Mouse (Mus musculus): ENCODE results near the gene Gm20458. TPM values are rescaled to one million over a fixed set of nuclear protein-coding genes. Genes with fewer than 3 reads are reported as not detected.

Gm20458 gene
- polyA plus RNA-seq, 1 experiment from 2014 or later = 8.3 TPM

GRCm38 (mm10) chr2:164487115-164487527, 26.4 kb downstream of the Gm20458 start:
- WGBS = 14% methylated on average over 11 of the region's 11 CpGs
- peaks cover 42% of the 10 kb centered on the region for H3K27me3 ChIP-seq
- peaks cover 8% of the 10 kb centered on the region; the same call in 1 of the 2 replicates for H3K36me3 ChIP-seq
- peak overlapping the region; percentile 99 for H3K4me2 ChIP-seq
- no peak overlapping the region for H3K27ac ChIP-seq
- peak overlapping the region; percentile 72 for H3K9ac ChIP-seq
- H3K4me1 ChIP-seq = peaks cover 15% of the 10 kb centered on the region
- no peaks in the 10 kb centered on the region for H3K9me3 ChIP-seq
- H3K4me3 ChIP-seq = peak overlapping the region; percentile 68
- no peak for ATAC-seq (ENCODE audit: insufficient number of reproducible peaks, insufficient read depth, low FRiP score, low TSS enrichment, low read depth)

- peaks cover 42% of the 10 kb centered on the region for H3K27me3 ChIP-seq
- 61% methylated on average over 9 of the region's 9 CpGs for WGBS
These were observed 27.0 kb downstream of the Gm20458 start for GRCm38 (mm10) chr2:164487812-164488211.

GRCm38 (mm10) chr2:164494126-164494525, 33.4 kb downstream of the Gm20458 start:
- Histone ChIP-seq H3K4me2 (no peak overlapping the region), H3K9ac (no peak overlapping the region), H3K4me3 (no peak overlapping the region), H3K27ac (no peak overlapping the region), H3K36me3 (peaks cover 8% of the 10 kb centered on the region; the same call in 1 of the 2 replicates), H3K9me3 (no peaks in the 10 kb centered on the region), H3K4me1 (peaks cover 11% of the 10 kb centered on the region), H3K27me3 (no peaks in the 10 kb centered on the region)
- no peak for ATAC-seq (ENCODE audit: insufficient number of reproducible peaks, insufficient read depth, low FRiP score, low TSS enrichment, low read depth)
- WGBS = 52% methylated on average over 2 of the region's 2 CpGs

More at GRCm38 (mm10) chr2:164487812-164488211, 27.0 kb downstream of the Gm20458 start:
- no peaks in the 10 kb centered on the region for H3K9me3 ChIP-seq
- H3K36me3 ChIP-seq = peaks cover 8% of the 10 kb centered on the region; the same call in 1 of the 2 replicates
- no peak overlapping the region for H3K27ac ChIP-seq
- H3K4me2 ChIP-seq = no peak overlapping the region
- peaks cover 15% of the 10 kb centered on the region for H3K4me1 ChIP-seq
- ATAC-seq (ENCODE audit: insufficient number of reproducible peaks, insufficient read depth, low FRiP score, low TSS enrichment, low read depth) = no peak
- H3K9ac ChIP-seq = no peak overlapping the region
- no peak overlapping the region for H3K4me3 ChIP-seq

- no peaks in the 10 kb centered on the region for H3K9me3 ChIP-seq
- WGBS = 54% methylated on average over 1 of the region's 1 CpGs
- ATAC-seq (ENCODE audit: insufficient number of reproducible peaks, insufficient read depth, low FRiP score, low TSS enrichment, low read depth) = no peak
These were observed 35.6 kb downstream of the Gm20458 start for GRCm38 (mm10) chr2:164496331-164496730.

GRCm38 (mm10) chr2:164496847-164497690, 36.3 kb downstream of the Gm20458 start, which contains the start of gene Pigt:
TSS of gene Pigt (plus strand) at chr2:164497520.
- H3K9me3 ChIP-seq = no peaks in the 10 kb centered on the region
- H3K27me3 ChIP-seq = no peaks in the 10 kb centered on the region
- peak within 1 kb of the TSS; percentile 76 for H3K9ac ChIP-seq
- H3K4me2 ChIP-seq = peak within 1 kb of the TSS; percentile 87
- peaks cover 25% of the 10 kb centered on the region for H3K36me3 ChIP-seq
- ATAC-seq (ENCODE audit: insufficient number of reproducible peaks, insufficient read depth, low FRiP score, low TSS enrichment, low read depth) = peak; percentile 80; the same call in 1 of the 2 replicates
- H3K4me3 ChIP-seq = peak within 1 kb of the TSS; percentile 78
- 4% methylated on average over 43 of the region's 43 CpGs for WGBS
- 0 out of 2 replicates have a peak within 1 kb of the TSS, but pooled peaks have one; percentile 29 for H3K27ac ChIP-seq
- peaks cover 11% of the 10 kb centered on the region for H3K4me1 ChIP-seq

More at GRCm38 (mm10) chr2:164496331-164496730, 35.6 kb downstream of the Gm20458 start:
- H3K36me3 ChIP-seq = peaks cover 18% of the 10 kb centered on the region
- peaks cover 11% of the 10 kb centered on the region for H3K4me1 ChIP-seq
- H3K27me3 ChIP-seq = no peaks in the 10 kb centered on the region
- no peak overlapping the region for H3K4me3 ChIP-seq
- H3K27ac ChIP-seq = no peak overlapping the region
- H3K9ac ChIP-seq = no peak overlapping the region
- H3K4me2 ChIP-seq = peak overlapping the region; percentile 87

GRCm38 (mm10) chr2:164497691-164498268, 37.0 kb downstream of the Gm20458 start:
- Histone ChIP-seq H3K9me3 (no peaks in the 10 kb centered on the region), H3K27me3 (no peaks in the 10 kb centered on the region), H3K4me1 (peaks cover 11% of the 10 kb centered on the region), H3K27ac (no peak overlapping the region), H3K4me3 (peak overlapping the region; percentile 78), H3K9ac (peak overlapping the region; percentile 76), H3K4me2 (peak overlapping the region; percentile 87), H3K36me3 (peaks cover 32% of the 10 kb centered on the region)
- ATAC-seq (ENCODE audit: insufficient number of reproducible peaks, insufficient read depth, low FRiP score, low TSS enrichment, low read depth) = no peak
- WGBS = 6% methylated on average over 21 of the region's 21 CpGs

- no peaks in the 10 kb centered on the region for H3K27me3 ChIP-seq
- no peak overlapping the region for H3K27ac ChIP-seq
- H3K4me2 ChIP-seq = no peak overlapping the region
- 0 out of 2 replicates have a peak, but pooled peaks cover 6% of the 10 kb centered on the region for H3K9me3 ChIP-seq
- H3K9ac ChIP-seq = no peak overlapping the region
- no peak for ATAC-seq (ENCODE audit: insufficient number of reproducible peaks, insufficient read depth, low FRiP score, low TSS enrichment, low read depth)
- 73% methylated on average over 5 of the region's 5 CpGs for WGBS
- no peak overlapping the region for H3K4me3 ChIP-seq
- H3K4me1 ChIP-seq = peaks cover 11% of the 10 kb centered on the region
- peaks cover 47% of the 10 kb centered on the region for H3K36me3 ChIP-seq
These were observed 38.5 kb downstream of the Gm20458 start for GRCm38 (mm10) chr2:164499317-164499716.

- H3K36me3 ChIP-seq = peaks cover 57% of the 10 kb centered on the region
- no peaks in the 10 kb centered on the region for H3K27me3 ChIP-seq
- H3K4me2 ChIP-seq = no peak overlapping the region
- H3K4me3 ChIP-seq = no peak overlapping the region
- H3K27ac ChIP-seq = no peak overlapping the region
- ATAC-seq (ENCODE audit: insufficient number of reproducible peaks, insufficient read depth, low FRiP score, low TSS enrichment, low read depth) = no peak
- 93% methylated on average over 7 of the region's 7 CpGs for WGBS
- no peak overlapping the region for H3K9ac ChIP-seq
- H3K9me3 ChIP-seq = peaks cover 12% of the 10 kb centered on the region
- H3K4me1 ChIP-seq = peaks cover 11% of the 10 kb centered on the region
These were observed 39.7 kb downstream of the Gm20458 start for GRCm38 (mm10) chr2:164500511-164500910.

GRCm38 (mm10) chr2:164504919-164505318, 44.2 kb downstream of the Gm20458 start:
- ATAC-seq (ENCODE audit: insufficient number of reproducible peaks, insufficient read depth, low FRiP score, low TSS enrichment, low read depth) = no peak
- Histone ChIP-seq H3K4me1 (no peaks in the 10 kb centered on the region), H3K27me3 (no peaks in the 10 kb centered on the region), H3K4me3 (no peak overlapping the region), H3K9me3 (peaks cover 12% of the 10 kb centered on the region), H3K4me2 (no peak overlapping the region), H3K9ac (no peak overlapping the region), H3K36me3 (peaks cover 79% of the 10 kb centered on the region), H3K27ac (no peak overlapping the region)
- WGBS = 94% methylated on average over 3 of the region's 3 CpGs

- WGBS = 96% methylated on average over 4 of the region's 4 CpGs
These were observed 45.0 kb downstream of the Gm20458 start for GRCm38 (mm10) chr2:164505619-164506347.

GRCm38 (mm10) chr2:164507811-164508210, 47.0 kb downstream of the Gm20458 start:
- H3K27ac ChIP-seq = no peak overlapping the region
- H3K27me3 ChIP-seq = no peaks in the 10 kb centered on the region
- peaks cover 50% of the 10 kb centered on the region for H3K36me3 ChIP-seq
- H3K9me3 ChIP-seq = peaks cover 12% of the 10 kb centered on the region
- H3K4me2 ChIP-seq = no peak overlapping the region
- no peak overlapping the region for H3K4me3 ChIP-seq
- 87% methylated on average over 19 of the region's 19 CpGs for WGBS
- H3K9ac ChIP-seq = no peak overlapping the region
- ATAC-seq (ENCODE audit: insufficient number of reproducible peaks, insufficient read depth, low FRiP score, low TSS enrichment, low read depth) = no peak
- H3K4me1 ChIP-seq = no peaks in the 10 kb centered on the region

More at GRCm38 (mm10) chr2:164505619-164506347, 45.0 kb downstream of the Gm20458 start:
- H3K4me2 ChIP-seq = no peak overlapping the region
- H3K4me3 ChIP-seq = no peak overlapping the region
- ATAC-seq (ENCODE audit: insufficient number of reproducible peaks, insufficient read depth, low FRiP score, low TSS enrichment, low read depth) = no peak
- no peak overlapping the region for H3K27ac ChIP-seq
- peaks cover 70% of the 10 kb centered on the region for H3K36me3 ChIP-seq
- no peaks in the 10 kb centered on the region for H3K4me1 ChIP-seq
- no peak overlapping the region for H3K9ac ChIP-seq
- H3K27me3 ChIP-seq = no peaks in the 10 kb centered on the region
- peaks cover 12% of the 10 kb centered on the region for H3K9me3 ChIP-seq
